Mouse (Mus musculus) bone marrow macrophage, adult 2 months (primary cell): ENCODE results near the gene Shisa8.

Source experiments
- CTCF ChIP-seq: IDR thresholded peaks from 2 replicates; pipeline ENCODE4 v1.5.1; 2012; ENCODE audit warnings: low read depth, mild to moderate bottlenecking, low read length, moderate library complexity
- POLR2A ChIP-seq: IDR thresholded peaks from 2 replicates; pipeline ENCODE4 v1.6.1; 2012; ENCODE audit warnings: mild to moderate bottlenecking, low read depth, low read length, borderline replicate concordance

- TF ChIP-seq CTCF (no peak), POLR2A (no peak)
Measured at GRCm38 (mm10) chr15:82192617-82193016, 20.0 kb downstream of the Shisa8 start.
